Mouse (Mus musculus) MEL (cell line): ENCODE data around the gene Tiam1.

ENCODE experiments used
- BHLHE40 ChIP-seq: IDR thresholded peaks from 2 replicates; pipeline ENCODE4 v1.6.1; 2012; ENCODE audit warnings: low read depth, mild to moderate bottlenecking, inconsistent platforms, low read length, improper control_type of control experiment, borderline replicate concordance
- CTCF ChIP-seq, 3 experiments: IDR thresholded peaks in 2 of 3; conservative IDR thresholded peaks in 1 of 3; 2 replicates each; pipeline ENCODE4 v1.5.1; 2011 to 2012; ENCODE audit warnings: low read length in 3 of 3, low read depth in 2 of 3, mild to moderate bottlenecking in 2 of 3, improper control_type of control experiment in 1 of 3, inconsistent platforms in 1 of 3, mixed read lengths in 1 of 3, moderate library complexity in 1 of 3; ENCODE audit not compliant: control insufficient read depth in 1 of 3, insufficient read depth in 1 of 3, poor library complexity in 1 of 3, severe bottlenecking in 1 of 3
- ELF1 ChIP-seq: IDR thresholded peaks from 2 replicates; pipeline ENCODE4 v1.6.1; 2014; ENCODE audit warnings: low read depth, mild to moderate bottlenecking, inconsistent platforms, low read length, improper control_type of control experiment, moderate library complexity
- EP300 ChIP-seq, 2 experiments: IDR thresholded peaks; 2 replicates each; pipeline ENCODE4 v1.6.1; 2011; ENCODE audit warnings: improper control_type of control experiment in 2 of 2, low read length in 2 of 2, low read depth in 1 of 2, mild to moderate bottlenecking in 1 of 2
- HCFC1 ChIP-seq: IDR thresholded peaks from 2 replicates; pipeline ENCODE4 v1.6.1; 2012; ENCODE audit warnings: low read depth, mild to moderate bottlenecking, inconsistent platforms, low read length, improper control_type of control experiment, moderate library complexity
- MAFK ChIP-seq: IDR thresholded peaks from 2 replicates; pipeline ENCODE4 v1.6.1; 2011; ENCODE audit warnings: low read depth, mild to moderate bottlenecking, low read length, improper control_type of control experiment, borderline replicate concordance
- MAZ ChIP-seq: IDR thresholded peaks from 2 replicates; pipeline ENCODE4 v1.6.1; 2012; ENCODE audit warnings: low read depth, mild to moderate bottlenecking, inconsistent platforms, low read length, improper control_type of control experiment
- MXI1 ChIP-seq: IDR thresholded peaks from 2 replicates; pipeline ENCODE4 v1.6.1; 2011; ENCODE audit warnings: mild to moderate bottlenecking, low read depth, low read length, improper control_type of control experiment
- NELFE ChIP-seq: IDR thresholded peaks from 2 replicates; pipeline ENCODE4 v1.6.1; 2011; ENCODE audit warnings: low read depth, low read length, improper control_type of control experiment
- POLR2A ChIP-seq, 2 experiments: IDR thresholded peaks; 2 replicates each; pipeline ENCODE4 v1.6.1; 2011 to 2012; ENCODE audit warnings: low read length in 2 of 2, mild to moderate bottlenecking in 2 of 2, control low read depth in 1 of 2, improper control_type of control experiment in 1 of 2, low read depth in 1 of 2, moderate library complexity in 1 of 2; ENCODE audit not compliant: control insufficient read depth in 1 of 2, insufficient read depth in 1 of 2, poor library complexity in 1 of 2
- TCF12 ChIP-seq: IDR thresholded peaks from 2 replicates; pipeline ENCODE4 v1.6.1; 2014; ENCODE audit warnings: low read depth, mild to moderate bottlenecking, inconsistent platforms, low read length, improper control_type of control experiment, moderate library complexity
- USF1 ChIP-seq: IDR thresholded peaks from 2 replicates; pipeline ENCODE4 v1.6.1; 2014; ENCODE audit warnings: low read depth, mild to moderate bottlenecking, inconsistent platforms, low read length, improper control_type of control experiment, moderate library complexity
- ZC3H11A ChIP-seq: IDR thresholded peaks from 2 replicates; pipeline ENCODE4 v1.6.1; 2012; ENCODE audit warnings: low read depth, mild to moderate bottlenecking, inconsistent platforms, low read length, improper control_type of control experiment
- ZMIZ1 ChIP-seq: IDR thresholded peaks from 2 replicates; pipeline ENCODE4 v1.6.1; 2012; ENCODE audit warnings: low read depth, mild to moderate bottlenecking, inconsistent platforms, low read length, improper control_type of control experiment, moderate library complexity

- no peak for TF ChIP-seq NELFE
- no peak for TF ChIP-seq EP300 (IDR thresholded peaks at IDR 0.05; ENCODE audit: low read depth in 1 of 2, low read length in 2 of 2)
- no peak for TF ChIP-seq CTCF (IDR thresholded peaks at IDR 0.05 in 2 of 3, conservative IDR thresholded peaks at IDR 0.05 in 1 of 3; ENCODE audit: control insufficient read depth in 1 of 3, insufficient read depth in 1 of 3, low read depth in 2 of 3, low read length in 3 of 3, poor library complexity in 1 of 3, severe bottlenecking in 1 of 3)
- TF ChIP-seq POLR2A (IDR thresholded peaks at IDR 0.05; ENCODE audit: control insufficient read depth in 1 of 2, insufficient read depth in 1 of 2, low read depth in 1 of 2, low read length in 2 of 2, poor library complexity in 1 of 2), result no peak
- no peak for TF ChIP-seq ELF1
- TF ChIP-seq MAZ, result no peak
- no peak for TF ChIP-seq BHLHE40
- no peak for TF ChIP-seq TCF12
- TF ChIP-seq MAFK, result no peak
- no peak for TF ChIP-seq ZC3H11A
- TF ChIP-seq ZMIZ1, result no peak
- no peak for TF ChIP-seq MXI1
- TF ChIP-seq HCFC1, result no peak
- no peak for TF ChIP-seq USF1
Observed at GRCm38 (mm10) chr16:90171416-90171815, 27.8 kb upstream of the Tiam1 start.
